Mouse (Mus musculus): Measurements from ENCODE around the gene App. TPM values are rescaled to one million over a fixed set of nuclear protein-coding genes. Genes with fewer than 3 reads are reported as not detected.
A peak's percentile ranks its signal among the peaks of the same experiment; 100 is the strongest.

The App gene
- total RNA-seq, 2 experiments from 2014 or later: 109 to 137 TPM

GRCm38 (mm10) chr16:84986016-84986631 lies 187.4 kb downstream of the App start:
- ATAC-seq (replicated peaks; ENCODE audit: poor library complexity): no peak

- ATAC-seq (replicated peaks; ENCODE audit: poor library complexity): no peak
Measured at GRCm38 (mm10) chr16:84985340-84985739, 188.2 kb downstream of the App start.

GRCm38 (mm10) chr16:84983428-84983827 lies 190.1 kb downstream of the App start:
- no peak for ATAC-seq (replicated peaks; ENCODE audit: poor library complexity)

GRCm38 (mm10) chr16:84982589-84982988 lies 191.0 kb downstream of the App start:
- ATAC-seq (replicated peaks; ENCODE audit: poor library complexity): no peak

GRCm38 (mm10) chr16:84978589-84978988 lies 195.0 kb downstream of the App start:
- no peak for ATAC-seq (replicated peaks; ENCODE audit: poor library complexity)

GRCm38 (mm10) chr16:84974176-84974518 lies 199.4 kb downstream of the App start:
- ATAC-seq (replicated peaks; ENCODE audit: poor library complexity): no peak

- no peak for ATAC-seq (replicated peaks; ENCODE audit: poor library complexity)
Measured at GRCm38 (mm10) chr16:84973446-84974175, 200.0 kb downstream of the App start.

GRCm38 (mm10) chr16:84971535-84972330 lies 201.8 kb downstream of the App start:
- ATAC-seq (replicated peaks; ENCODE audit: poor library complexity): no peak

GRCm38 (mm10) chr16:84969026-84969425 lies 204.5 kb downstream of the App start:
- ATAC-seq (replicated peaks; ENCODE audit: poor library complexity): no peak

- peak; percentile 99 for ATAC-seq (replicated peaks; ENCODE audit: poor library complexity)
Measured at GRCm38 (mm10) chr16:84966983-84967382, 206.6 kb downstream of the App start.

GRCm38 (mm10) chr16:84966096-84966495 lies 207.5 kb downstream of the App start:
- no peak for ATAC-seq (replicated peaks; ENCODE audit: poor library complexity)

GRCm38 (mm10) chr16:84963960-84964359 lies 209.6 kb downstream of the App start:
- ATAC-seq (replicated peaks; ENCODE audit: poor library complexity): no peak

GRCm38 (mm10) chr16:84963527-84963926 lies 210.0 kb downstream of the App start:
- ATAC-seq (replicated peaks; ENCODE audit: poor library complexity): no peak

- no peak for ATAC-seq (replicated peaks; ENCODE audit: poor library complexity)
Measured at GRCm38 (mm10) chr16:84957253-84957652, 216.3 kb downstream of the App start.

- no peak for ATAC-seq (replicated peaks; ENCODE audit: poor library complexity)
Measured at GRCm38 (mm10) chr16:84956690-84957089, 216.9 kb downstream of the App start.

- ATAC-seq (replicated peaks; ENCODE audit: poor library complexity): no peak
Measured at GRCm38 (mm10) chr16:84955840-84956239, 217.7 kb downstream of the App start.

- peak; percentile 100 for ATAC-seq (replicated peaks; ENCODE audit: poor library complexity)
Measured at GRCm38 (mm10) chr16:84955204-84955839, 218.2 kb downstream of the App start.

- ATAC-seq (replicated peaks; ENCODE audit: poor library complexity): no peak
Measured at GRCm38 (mm10) chr16:84931024-84931423, 242.5 kb downstream of the App start.

- ATAC-seq (replicated peaks; ENCODE audit: poor library complexity): no peak
Measured at GRCm38 (mm10) chr16:84927827-84928226, 245.7 kb downstream of the App start.

- no peak for ATAC-seq (replicated peaks; ENCODE audit: poor library complexity)
Measured at GRCm38 (mm10) chr16:84919649-84920308, 253.8 kb downstream of the App start.

GRCm38 (mm10) chr16:84919087-84919486 lies 254.5 kb downstream of the App start:
- no peak for ATAC-seq (replicated peaks; ENCODE audit: poor library complexity)

Data from megakaryocyte progenitor cell, adult 5-6 weeks (primary cell).